Mouse (Mus musculus) midbrain, postnatal 0 days (tissue): ENCODE measurements at regions not wholly inside any gene's neighbourhood (a gene's known extent, or its start where the extent isn't known, plus 50 kb on each side); places are given as distances from the start of the nearest gene placed in this dataset.

Experiments
- ATAC-seq: fragments of 200-750 bp; cut with Nextera tagmentation; 2 replicates; pipeline ENCODE4 v1.8.0; 2017; ENCODE audit warnings: moderate number of reproducible peaks, mild to moderate bottlenecking, moderate TSS enrichment, moderate library complexity; ENCODE audit not compliant: low FRiP score
- DNase-seq: peaks from one replicate; pipeline ENCODE4 v3.0.0-alpha.2; 2015; ENCODE audit warnings: low spot score
- H3K27ac ChIP-seq: fragments of 300-500 bp; sonication (generic); 2 replicates; pipeline ENCODE4 v1.5.1; 2014; ENCODE audit warnings: low read depth, mild to moderate bottlenecking, low read length, mixed read lengths
- H3K27me3 ChIP-seq: fragments of 300-500 bp; sonication (generic); 2 replicates; pipeline ENCODE4 v1.6.1; 2014; ENCODE audit warnings: low read length, control low read depth, mixed read lengths; ENCODE audit not compliant: insufficient read depth
- H3K36me3 ChIP-seq: fragments of 300-500 bp; sonication (generic); 2 replicates; pipeline ENCODE4 v1.6.1; 2014; ENCODE audit warnings: low read length, control low read depth, mixed read lengths; ENCODE audit not compliant: insufficient read depth
- H3K4me1 ChIP-seq: fragments of 300-500 bp; sonication (generic); 2 replicates; pipeline ENCODE4 v1.6.1; 2014; ENCODE audit warnings: mild to moderate bottlenecking, control low read depth, antibody characterized with exemption, low read length, mixed read lengths; ENCODE audit not compliant: insufficient read depth
- H3K4me2 ChIP-seq: fragments of 300-500 bp; sonication (generic); 2 replicates; pipeline ENCODE4 v1.6.1; 2014; ENCODE audit warnings: low read depth, mild to moderate bottlenecking, low read length, mixed read lengths; ENCODE audit not compliant: poor library complexity, severe bottlenecking
- H3K4me3 ChIP-seq: fragments of 300-500 bp; sonication (generic); 2 replicates; pipeline ENCODE4 v1.5.1; 2014; ENCODE audit warnings: low read depth, mild to moderate bottlenecking, low read length, moderate library complexity
- H3K9ac ChIP-seq: fragments of 300-500 bp; sonication (generic); replicated peaks from 2 replicates; pipeline ENCODE4 v1.6.1; 2014; ENCODE audit warnings: mild to moderate bottlenecking, low read length, moderate library complexity, mixed read lengths; ENCODE audit not compliant: poor library complexity, severe bottlenecking
- H3K9me3 ChIP-seq: fragments of 300-500 bp; sonication (generic); 2 replicates; pipeline ENCODE4 v1.6.1; 2016; ENCODE audit warnings: low read length, control low read depth
- CTCF ChIP-seq: IDR thresholded peaks from 2 replicates; pipeline ENCODE4 v1.5.1; 2016; ENCODE audit warnings: antibody characterized with exemption, mild to moderate bottlenecking
- WGBS: fragments of 180-500 bp; shearing (Covaris S2); extraction: QIAGEN DNeasy Blood & Tissue Kit; methylation state at CpG from one replicate; pipeline ENCODE4 v1.1.7; 2014; 5-methylcytosine and 5-hydroxymethylcytosine counted together

GRCm38 (mm10) chr9:41581741-41582140 is 420.2 kb upstream of the Ubash3b start:
- Histone ChIP-seq H3K36me3 (peaks cover 3% of the 10 kb centered on the region; the same call in 1 of the 2 replicates), H3K4me1 (peaks cover 10% of the 10 kb centered on the region; the same call in 1 of the 2 replicates), H3K9me3 (no peaks in the 10 kb centered on the region), H3K4me2 (peak overlapping the region; percentile 68), H3K4me3 (peak overlapping the region; percentile 66), H3K9ac (peak overlapping the region; percentile 99), H3K27me3 (no peaks in the 10 kb centered on the region), H3K27ac (peak overlapping the region; percentile 98)
- TF ChIP-seq CTCF: no peak
- WGBS: 2% methylated on average over 9 of the region's 9 CpGs
- ATAC-seq: no peak
- no peak for DNase-seq

- H3K9ac ChIP-seq: peak overlapping the region; percentile 99
- H3K4me3 ChIP-seq: peak overlapping the region; percentile 66
- no peaks in the 10 kb centered on the region for H3K36me3 ChIP-seq
- peaks cover 9% of the 10 kb centered on the region; the same call in 1 of the 2 replicates for H3K4me1 ChIP-seq
- no peaks in the 10 kb centered on the region for H3K9me3 ChIP-seq
- ATAC-seq (no peak), DNase-seq (peak; percentile 61)
- WGBS: under 1% methylated on average over 14 of the region's 14 CpGs
- no peak for TF ChIP-seq CTCF
- H3K4me2 ChIP-seq: peak overlapping the region; percentile 68
- H3K27ac ChIP-seq: peak overlapping the region; percentile 98
- no peaks in the 10 kb centered on the region for H3K27me3 ChIP-seq
These were observed 419.7 kb upstream of the Ubash3b start for GRCm38 (mm10) chr9:41581152-41581551.

- TF ChIP-seq CTCF: 0 out of 2 replicates have a peak, but pooled peaks have one; percentile 3
- WGBS: under 1% methylated on average over 13 of the region's 13 CpGs
These were observed 419.1 kb upstream of the Ubash3b start for GRCm38 (mm10) chr9:41580611-41581041.

GRCm38 (mm10) chr9:41580067-41580466 is 418.6 kb upstream of the Ubash3b start:
- no peak for TF ChIP-seq CTCF
- ATAC-seq: 0 out of 2 replicates have a peak, but pooled peaks have one; percentile 9
- 0% methylated on average over 4 of the region's 4 CpGs for WGBS

More at GRCm38 (mm10) chr9:41580611-41581041, 419.1 kb upstream of the Ubash3b start:
- ATAC-seq (peak; percentile 62), DNase-seq (peak; percentile 92)
- Histone ChIP-seq H3K36me3 (no peaks in the 10 kb centered on the region), H3K9ac (peak overlapping the region; percentile 99), H3K4me1 (peaks cover 9% of the 10 kb centered on the region; the same call in 1 of the 2 replicates), H3K4me2 (peak overlapping the region; percentile 68), H3K27ac (peak overlapping the region; percentile 98), H3K27me3 (no peaks in the 10 kb centered on the region), H3K9me3 (no peaks in the 10 kb centered on the region), H3K4me3 (peak overlapping the region; percentile 66)

GRCm38 (mm10) chr9:41579107-41580014 is 417.9 kb upstream of the Ubash3b start:
- TF ChIP-seq CTCF: peak; percentile 79
- Histone ChIP-seq H3K27ac (peak overlapping the region; percentile 98), H3K4me3 (peak overlapping the region; percentile 66), H3K36me3 (no peaks in the 10 kb centered on the region), H3K4me2 (peak overlapping the region; percentile 68), H3K9ac (peak overlapping the region; percentile 99), H3K9me3 (no peaks in the 10 kb centered on the region), H3K4me1 (peaks cover 9% of the 10 kb centered on the region; the same call in 1 of the 2 replicates), H3K27me3 (no peaks in the 10 kb centered on the region)
- DNase-seq (peak; percentile 94), ATAC-seq (peak; percentile 75)
- 4% methylated on average over 12 of the region's 13 CpGs for WGBS

More at GRCm38 (mm10) chr9:41580067-41580466, 418.6 kb upstream of the Ubash3b start:
- Histone ChIP-seq H3K27ac (peak overlapping the region; percentile 98), H3K4me3 (peak overlapping the region; percentile 66), H3K9me3 (no peaks in the 10 kb centered on the region), H3K36me3 (no peaks in the 10 kb centered on the region), H3K4me2 (peak overlapping the region; percentile 68), H3K27me3 (no peaks in the 10 kb centered on the region), H3K4me1 (peaks cover 9% of the 10 kb centered on the region; the same call in 1 of the 2 replicates), H3K9ac (peak overlapping the region; percentile 99)
- peak; percentile 58 for DNase-seq
